Mouse (Mus musculus) stomach, postnatal 0 days (tissue): ENCODE data around the gene Ttc9c.

Experiments used
- CTCF ChIP-seq: IDR thresholded peaks from 2 replicates; pipeline ENCODE4 v1.5.1; 2016; ENCODE audit warnings: antibody characterized with exemption, low read depth, mild to moderate bottlenecking, moderate library complexity
- EP300 ChIP-seq: optimal IDR thresholded peaks from 2 replicates; pipeline ENCODE3; 2016; ENCODE audit warnings: antibody characterized with exemption

- no peak for TF ChIP-seq CTCF
- TF ChIP-seq EP300 = no peak
These were observed 45.7 kb downstream of the Ttc9c start for GRCm38 (mm10) chr19:8773409-8773808.
